Mouse (Mus musculus) forebrain, embryonic 10.5 days (tissue): ENCODE measurements around the gene Slc7a7. TPM values are rescaled to one million over a fixed set of nuclear protein-coding genes. Genes with fewer than 3 reads are reported as not detected.

Experiments used
- DNase-seq: peaks from one replicate; pipeline ENCODE4 v3.0.0-alpha.2; 2017; ENCODE audit warnings: low spot score; ENCODE audit errors: extremely low spot score
- H3K27ac ChIP-seq: fragments of 300-500 bp; sonication (generic); 2 replicates; pipeline ENCODE4 v1.5.1; 2016; ENCODE audit warnings: mild to moderate bottlenecking
- H3K27me3 ChIP-seq: fragments of 300-500 bp; sonication (generic); 2 replicates; pipeline ENCODE4 v1.6.1; 2016; ENCODE audit warnings: mild to moderate bottlenecking; ENCODE audit not compliant: poor library complexity, severe bottlenecking
- H3K36me3 ChIP-seq: fragments of 300-500 bp; sonication (generic); replicated peaks from 2 replicates; pipeline ENCODE4 v1.6.1; 2016; ENCODE audit warnings: mild to moderate bottlenecking, moderate library complexity
- H3K4me1 ChIP-seq: fragments of 300-500 bp; sonication (generic); 2 replicates; pipeline ENCODE4 v1.6.1; 2016
- H3K4me3 ChIP-seq: fragments of 300-500 bp; sonication (generic); 2 replicates; pipeline ENCODE4 v1.5.1; 2016; ENCODE audit warnings: mild to moderate bottlenecking, moderate library complexity
- H3K9me3 ChIP-seq: fragments of 300-500 bp; sonication (generic); 2 replicates; pipeline ENCODE4 v1.6.1; 2016; ENCODE audit warnings: mild to moderate bottlenecking, moderate library complexity
- WGBS: fragments of 180-500 bp; shearing (Covaris S2); methylation state at CpG from one replicate; pipeline ENCODE4 v1.1.7; 2016; 5-methylcytosine and 5-hydroxymethylcytosine counted together
- polyA plus RNA-seq: library from polyadenylated mRNA; unstranded; fragments of >200 nt; fragmentation: Nextera tagmentation; extraction: Ambion mirVana; gene quantifications from 2 replicates; pipeline ENCODE4 v1.2.1, GENCODE M21; 2016

Gene Slc7a7
- polyA plus RNA-seq, 1 experiment from 2014 or later: 4.3 TPM

DNA sequence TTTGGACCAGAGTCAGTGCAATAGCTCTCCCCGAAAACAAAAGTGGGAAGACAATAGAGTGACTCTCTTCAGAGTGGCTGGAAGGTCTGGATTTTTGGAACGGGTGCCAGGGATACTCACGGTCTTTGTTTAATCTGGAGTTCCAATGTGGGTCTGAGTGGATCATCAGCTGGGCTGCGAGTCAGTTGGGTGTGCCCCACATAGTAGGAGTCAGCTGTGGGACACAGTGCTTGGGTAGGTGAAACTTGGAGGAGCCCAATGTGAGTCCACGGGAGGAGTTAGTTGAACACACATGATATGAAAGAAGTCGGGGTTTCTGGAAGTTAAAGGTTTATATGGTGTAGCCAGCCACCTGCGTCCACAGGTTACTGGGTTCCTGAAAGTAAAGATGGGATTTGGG lies 76.7 kb downstream of the Slc7a7 start:
- 66% methylated on average over 7 of the region's 7 CpGs for WGBS

GRCm38 (mm10) chr14:54333452-54334189 lies 84.0 kb downstream of the Slc7a7 start:
- peaks cover 52% of the 10 kb centered on the region for H3K4me1 ChIP-seq
- H3K4me3 ChIP-seq: no peak overlapping the region
- no peaks in the 10 kb centered on the region for H3K27me3 ChIP-seq
- H3K9me3 ChIP-seq: no peaks in the 10 kb centered on the region
- WGBS: 92% methylated on average over 8 of the region's 8 CpGs
- peak overlapping the region; percentile 82 for H3K27ac ChIP-seq
- H3K36me3 ChIP-seq: no peaks in the 10 kb centered on the region
- no peak for DNase-seq

More for the DNA sequence above, 76.7 kb downstream of the Slc7a7 start:
- no peaks in the 10 kb centered on the region for H3K27me3 ChIP-seq
- H3K36me3 ChIP-seq: no peaks in the 10 kb centered on the region
- H3K4me3 ChIP-seq: no peak overlapping the region
- DNase-seq: no peak
- peaks cover 3% of the 10 kb centered on the region for H3K4me1 ChIP-seq
- H3K27ac ChIP-seq: no peak overlapping the region
- H3K9me3 ChIP-seq: peaks cover 7% of the 10 kb centered on the region; the same call in 1 of the 2 replicates

- H3K36me3 ChIP-seq: no peaks in the 10 kb centered on the region
- WGBS: 25% methylated on average over 5 of the region's 5 CpGs
- H3K9me3 ChIP-seq: no peaks in the 10 kb centered on the region
- no peak overlapping the region for H3K4me3 ChIP-seq
- peak overlapping the region; percentile 82 for H3K27ac ChIP-seq
- peaks cover 52% of the 10 kb centered on the region for H3K4me1 ChIP-seq
- peak; percentile 58 for DNase-seq
- no peaks in the 10 kb centered on the region for H3K27me3 ChIP-seq
Observed at GRCm38 (mm10) chr14:54332176-54333074, 85.2 kb downstream of the Slc7a7 start.

DNA sequence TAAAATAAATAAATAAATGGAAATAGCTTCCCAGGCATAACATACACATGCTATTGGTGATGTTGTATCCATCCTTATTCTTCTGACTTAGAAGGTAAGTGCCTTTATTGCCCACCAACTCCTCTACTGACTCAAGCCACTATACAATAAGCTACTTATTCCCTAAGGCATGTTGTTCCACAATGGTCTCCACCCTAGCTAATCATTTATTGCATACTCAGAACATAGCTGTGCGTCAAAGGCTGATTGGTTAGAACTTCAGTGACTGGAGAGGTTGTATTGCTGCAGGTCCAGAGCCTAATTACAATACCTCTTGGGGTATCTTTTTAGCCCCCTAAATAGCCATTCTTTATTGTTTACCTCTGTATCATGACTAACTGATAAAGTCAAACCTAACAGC lies 86.4 kb downstream of the Slc7a7 start:
- Histone ChIP-seq H3K4me1 (peaks cover 59% of the 10 kb centered on the region), H3K36me3 (no peaks in the 10 kb centered on the region), H3K27ac (peak overlapping the region; percentile 82), H3K9me3 (no peaks in the 10 kb centered on the region), H3K27me3 (no peaks in the 10 kb centered on the region), H3K4me3 (no peak overlapping the region)
- WGBS: 91% methylated on average over 1 of the region's 1 CpGs
- no peak for DNase-seq

GRCm38 (mm10) chr14:54329201-54329600 lies 88.4 kb downstream of the Slc7a7 start:
- H3K9me3 ChIP-seq: no peaks in the 10 kb centered on the region
- H3K27ac ChIP-seq: no peak overlapping the region
- H3K4me1 ChIP-seq: peaks cover 56% of the 10 kb centered on the region
- no peaks in the 10 kb centered on the region for H3K27me3 ChIP-seq
- no peak overlapping the region for H3K4me3 ChIP-seq
- WGBS: 61% methylated on average over 9 of the region's 9 CpGs
- no peak for DNase-seq
- H3K36me3 ChIP-seq: no peaks in the 10 kb centered on the region

GRCm38 (mm10) chr14:54328548-54328947 lies 89.0 kb downstream of the Slc7a7 start:
- no peaks in the 10 kb centered on the region for H3K36me3 ChIP-seq
- no peaks in the 10 kb centered on the region for H3K9me3 ChIP-seq
- no peaks in the 10 kb centered on the region for H3K27me3 ChIP-seq
- 79% methylated on average over 2 of the region's 2 CpGs for WGBS
- no peak for DNase-seq
- H3K4me1 ChIP-seq: peaks cover 50% of the 10 kb centered on the region
- no peak overlapping the region for H3K4me3 ChIP-seq
- no peak overlapping the region for H3K27ac ChIP-seq

DNA sequence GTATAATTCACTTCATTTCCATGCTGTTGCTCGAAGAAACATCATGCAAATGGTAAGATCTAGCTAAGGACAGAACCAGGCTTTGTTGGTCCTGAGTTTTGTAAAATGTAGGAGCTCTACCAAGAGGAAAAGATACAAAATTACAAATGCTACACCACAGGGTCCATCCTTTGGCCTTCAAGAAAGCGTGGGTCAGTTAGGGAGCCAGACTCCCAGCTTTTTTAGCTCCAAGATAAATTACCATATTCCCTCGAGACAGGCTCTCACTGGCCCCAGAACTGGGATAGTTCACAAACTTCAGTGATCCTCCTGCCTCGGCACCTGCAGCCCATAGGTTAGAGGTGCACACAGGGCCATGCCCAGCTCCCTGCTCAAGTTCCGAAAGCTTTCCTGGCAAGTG lies 93.1 kb downstream of the Slc7a7 start:
- H3K4me3 ChIP-seq: no peak overlapping the region
- 81% methylated on average over 5 of the region's 5 CpGs for WGBS
- no peaks in the 10 kb centered on the region for H3K27me3 ChIP-seq
- no peak for DNase-seq
- H3K4me1 ChIP-seq: peaks cover 12% of the 10 kb centered on the region; the same call in 1 of the 2 replicates
- no peaks in the 10 kb centered on the region for H3K36me3 ChIP-seq
- peaks cover 6% of the 10 kb centered on the region; the same call in 1 of the 2 replicates for H3K9me3 ChIP-seq
- no peak overlapping the region for H3K27ac ChIP-seq

- Histone ChIP-seq H3K27me3 (no peaks in the 10 kb centered on the region), H3K4me3 (no peak overlapping the region), H3K4me1 (peaks cover 5% of the 10 kb centered on the region; the same call in 1 of the 2 replicates), H3K36me3 (no peaks in the 10 kb centered on the region), H3K9me3 (peaks cover 11% of the 10 kb centered on the region; the same call in 1 of the 2 replicates), H3K27ac (0 out of 2 replicates have a peak overlapping the region, but pooled peaks have one; percentile 30)
- no peak for DNase-seq
- WGBS: 76% methylated on average over 18 of the region's 18 CpGs
Observed at GRCm38 (mm10) chr14:54321556-54322376, 95.8 kb downstream of the Slc7a7 start.

Other genes with a start within 250 kb of the Slc7a7 start
- 247 and 249 TPM in 2 replicates for gene Dad1, start 163.7 kb downstream of the Slc7a7 start, polyA plus RNA-seq
- gene Abhd4, start 163.6 kb downstream of the Slc7a7 start, polyA plus RNA-seq: 42.5 and 44.0 TPM in 2 replicates
- gene Olfr49, start 132.8 kb downstream of the Slc7a7 start, polyA plus RNA-seq: not detected in 2 replicates
- 55.2 and 59.0 TPM in 2 replicates for gene Oxa1l, start 56.9 kb downstream of the Slc7a7 start, polyA plus RNA-seq
- 200 and 201 TPM in 2 replicates for gene Mrpl52, start 9.1 kb upstream of the Slc7a7 start, polyA plus RNA-seq
- 52.4 and 54.6 TPM in 2 replicates for gene Mmp14, start 13.8 kb upstream of the Slc7a7 start, polyA plus RNA-seq
- 23.8 and 24.4 TPM in 2 replicates for gene Lrp10, start 46.4 kb upstream of the Slc7a7 start, polyA plus RNA-seq
- 12.5 TPM in 2 replicates for gene Rem2, start 58.3 kb upstream of the Slc7a7 start, polyA plus RNA-seq
- 162 and 164 TPM in 2 replicates for gene Prmt5, start 99.7 kb upstream of the Slc7a7 start, polyA plus RNA-seq
- 59.1 and 65.4 TPM in 2 replicates for gene Haus4, start 136.8 kb upstream of the Slc7a7 start, polyA plus RNA-seq
- 79.1 and 98.7 TPM in 2 replicates for gene Ajuba, start 159.8 kb upstream of the Slc7a7 start, polyA plus RNA-seq
- gene 4931414P19Rik, start 188.2 kb upstream of the Slc7a7 start, polyA plus RNA-seq: 9.5 and 11.0 TPM in 2 replicates
- gene Psmb5, start 200.2 kb upstream of the Slc7a7 start, polyA plus RNA-seq: 478 and 497 TPM in 2 replicates
- 0.05 and 0.12 TPM in 2 replicates for gene Psmb11, start 203.7 kb upstream of the Slc7a7 start, polyA plus RNA-seq
- gene Gm17606, start 223.2 kb upstream of the Slc7a7 start, polyA plus RNA-seq: not detected in 2 replicates
- gene Cdh24, start 223.6 kb upstream of the Slc7a7 start, polyA plus RNA-seq: 4.7 and 5.4 TPM in 2 replicates